Mouse (Mus musculus): Measurements from ENCODE around the gene Mlf1. TPM values are rescaled to one million over a fixed set of nuclear protein-coding genes. Genes with fewer than 3 reads are reported as not detected.

Mlf1 gene
- polyA plus RNA-seq, 1 experiment = 1.9 TPM

DNA sequence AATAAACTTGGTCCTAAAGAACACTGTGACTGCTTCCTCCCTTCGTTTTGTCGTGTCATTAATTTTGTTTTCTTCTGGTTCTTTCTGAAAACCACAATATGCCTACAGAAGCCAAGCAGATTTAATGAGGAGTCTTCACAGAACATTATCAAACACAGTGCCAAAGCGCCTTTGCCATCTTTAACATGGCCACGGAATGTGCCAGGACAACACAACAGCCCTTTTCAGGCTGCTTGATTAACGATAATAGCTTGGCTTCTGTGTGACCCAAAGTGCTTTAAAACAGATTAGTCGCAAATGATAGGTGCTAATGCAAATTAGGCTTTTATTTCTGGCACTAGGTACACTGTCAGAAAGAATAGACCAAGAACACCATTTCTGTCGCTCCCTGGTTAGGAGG is 15.5 kb upstream of the Mlf1 start:
- Histone ChIP-seq H3K27ac (ENCODE audit: insufficient read depth, low read length) (no peak overlapping the region), H3K4me1 (ENCODE audit: control insufficient read depth, insufficient read depth, low read length) (no peaks in the 10 kb centered on the region), H3K4me3 (ENCODE audit: insufficient read depth, low read length) (no peak overlapping the region)
- TF ChIP-seq CTCF (IDR thresholded peaks at IDR 0.05; ENCODE audit: extremely low read depth, insufficient read depth, low read length) = no peak
- no peak for TF ChIP-seq POLR2A (IDR thresholded peaks at IDR 0.05; ENCODE audit: extremely low read depth, insufficient read depth, low read length)

DNA sequence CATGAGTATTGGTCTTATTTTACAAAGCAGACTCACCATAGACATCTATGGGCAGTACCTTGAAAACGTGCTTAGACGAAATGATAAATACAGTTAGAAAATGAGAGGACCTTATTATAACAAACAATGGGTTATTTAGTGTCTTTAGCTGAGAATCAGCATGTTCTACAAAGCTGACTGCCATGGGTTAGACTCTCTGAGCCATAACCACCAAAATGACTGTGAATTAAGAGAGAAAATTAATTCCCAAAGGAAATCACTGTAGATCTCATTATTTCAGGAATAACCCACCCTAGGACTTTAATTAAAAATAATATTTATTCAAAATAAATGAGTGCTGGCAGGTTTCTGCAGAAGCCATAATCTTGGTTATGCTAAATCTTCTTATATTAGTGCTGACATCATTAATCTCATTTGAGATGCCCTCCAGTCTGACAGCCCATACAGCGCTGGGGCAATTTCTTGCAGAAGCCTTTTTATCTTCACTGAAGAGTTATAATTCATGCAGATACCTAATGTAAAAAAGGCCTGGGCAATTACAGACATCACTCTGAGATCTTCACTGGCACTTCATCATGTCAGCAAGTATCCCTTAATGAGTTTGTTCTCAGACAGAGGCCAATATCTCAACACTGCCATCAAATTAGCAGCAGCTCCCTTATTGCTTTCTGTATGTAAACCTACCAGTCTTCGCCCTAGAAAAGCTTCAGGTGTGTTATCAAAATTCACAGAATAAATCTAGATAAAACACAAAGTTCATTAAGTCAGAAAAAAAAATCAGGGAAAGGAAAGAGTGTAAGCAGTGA is 7.6 kb upstream of the Mlf1 start:
- no peaks in the 10 kb centered on the region for H3K4me1 ChIP-seq (ENCODE audit: control insufficient read depth, insufficient read depth, low read length)
- H3K4me3 ChIP-seq (ENCODE audit: insufficient read depth, low read length) = no peak overlapping the region
- TF ChIP-seq POLR2A (IDR thresholded peaks at IDR 0.05; ENCODE audit: extremely low read depth, insufficient read depth, low read length) (no peak), CTCF (IDR thresholded peaks at IDR 0.05; ENCODE audit: extremely low read depth, insufficient read depth, low read length) (no peak)
- H3K27ac ChIP-seq (ENCODE audit: insufficient read depth, low read length) = no peak overlapping the region

DNA sequence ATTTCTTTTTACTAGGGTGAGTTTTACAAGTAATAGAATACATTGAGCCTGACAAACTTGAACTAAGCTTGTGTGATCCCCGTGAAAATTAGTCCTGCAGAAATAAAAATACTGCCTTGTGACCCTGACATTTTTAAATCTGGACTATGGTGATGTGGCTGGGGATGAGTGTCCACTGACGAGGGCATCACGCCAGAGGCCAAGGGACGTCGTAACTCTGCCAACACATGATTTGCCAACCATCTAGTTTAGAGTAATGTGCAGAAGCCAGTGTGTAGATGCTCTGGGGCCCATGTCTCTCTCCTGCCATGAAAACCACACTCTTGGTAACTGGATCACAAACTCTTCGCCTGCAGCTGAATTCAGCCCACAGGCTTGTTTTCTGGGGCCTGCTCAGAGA is 6.4 kb upstream of the Mlf1 start:
- no peak for TF ChIP-seq CTCF (IDR thresholded peaks at IDR 0.05; ENCODE audit: extremely low read depth, insufficient read depth, low read length)
- TF ChIP-seq POLR2A (IDR thresholded peaks at IDR 0.05; ENCODE audit: extremely low read depth, insufficient read depth, low read length) = no peak

DNA sequence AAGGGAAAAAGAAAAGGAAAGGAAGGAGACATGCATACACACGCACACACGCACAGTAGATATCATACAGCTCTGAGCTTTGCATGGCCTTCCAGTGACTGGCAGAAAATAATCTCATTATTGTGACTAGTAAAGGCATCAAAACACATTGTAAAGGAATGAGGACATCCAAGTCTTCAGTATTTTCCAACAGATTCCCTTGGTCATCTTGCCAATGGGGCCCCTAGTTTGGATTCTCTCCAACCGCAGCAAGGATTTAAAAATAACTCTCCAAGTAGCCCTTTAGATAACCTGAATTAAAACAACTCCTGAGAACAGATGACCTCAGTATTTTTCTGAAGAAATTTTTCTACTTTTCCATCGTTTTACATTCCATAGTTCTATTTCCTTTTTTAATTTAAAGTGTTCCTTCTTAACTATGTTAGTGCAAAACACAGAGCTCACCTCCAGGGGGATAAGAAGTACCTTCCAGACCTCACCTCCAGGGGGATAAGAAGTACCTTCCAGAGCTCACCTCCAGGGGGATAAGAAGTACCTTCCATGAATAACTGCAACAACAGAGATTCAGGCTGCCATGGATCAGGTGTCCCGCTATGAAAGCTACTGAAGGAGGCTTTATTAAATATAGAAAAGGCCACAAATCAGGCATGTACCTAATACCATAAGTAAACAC is 4.4 kb upstream of the Mlf1 start:
- no peak for TF ChIP-seq POLR2A (IDR thresholded peaks at IDR 0.05; ENCODE audit: extremely low read depth, insufficient read depth, low read length)
- no peak for TF ChIP-seq CTCF (IDR thresholded peaks at IDR 0.05; ENCODE audit: extremely low read depth, insufficient read depth, low read length)
- H3K27ac ChIP-seq (ENCODE audit: insufficient read depth, low read length) = no peak overlapping the region
- no peak overlapping the region for H3K4me3 ChIP-seq (ENCODE audit: insufficient read depth, low read length)
- H3K4me1 ChIP-seq (ENCODE audit: control insufficient read depth, insufficient read depth, low read length) = no peaks in the 10 kb centered on the region

More for the DNA sequence above, 6.4 kb upstream of the Mlf1 start:
- Histone ChIP-seq H3K4me3 (ENCODE audit: insufficient read depth, low read length) (no peak overlapping the region), H3K4me1 (ENCODE audit: control insufficient read depth, insufficient read depth, low read length) (no peaks in the 10 kb centered on the region), H3K27ac (ENCODE audit: insufficient read depth, low read length) (no peak overlapping the region)

DNA sequence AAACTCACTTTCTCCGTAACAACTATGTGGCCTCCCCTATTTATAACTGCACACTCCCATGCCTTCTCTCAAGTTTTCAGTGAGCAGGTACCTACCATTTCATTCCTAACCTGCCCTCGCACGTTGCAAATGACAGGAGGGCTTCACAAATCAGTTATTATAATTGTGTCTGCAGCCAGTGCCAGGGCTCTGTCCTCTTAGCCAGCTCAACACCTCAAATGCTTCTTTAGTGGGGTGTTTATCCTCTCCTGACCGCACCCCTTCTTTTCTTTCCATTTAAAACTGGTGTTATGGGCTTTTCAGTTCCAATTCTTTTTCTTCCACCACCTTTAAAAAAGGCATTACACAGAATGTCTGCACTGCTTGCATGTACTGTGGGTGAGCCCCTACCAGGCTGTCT is 1.7 kb upstream of the Mlf1 start:
- H3K27ac ChIP-seq (ENCODE audit: insufficient read depth, low read length) = no peak overlapping the region
- no peak for TF ChIP-seq CTCF (IDR thresholded peaks at IDR 0.05; ENCODE audit: extremely low read depth, insufficient read depth, low read length)
- TF ChIP-seq POLR2A (IDR thresholded peaks at IDR 0.05; ENCODE audit: extremely low read depth, insufficient read depth, low read length) = no peak
- no peak overlapping the region for H3K4me3 ChIP-seq (ENCODE audit: insufficient read depth, low read length)
- H3K4me1 ChIP-seq (ENCODE audit: control insufficient read depth, insufficient read depth, low read length) = no peaks in the 10 kb centered on the region

DNA sequence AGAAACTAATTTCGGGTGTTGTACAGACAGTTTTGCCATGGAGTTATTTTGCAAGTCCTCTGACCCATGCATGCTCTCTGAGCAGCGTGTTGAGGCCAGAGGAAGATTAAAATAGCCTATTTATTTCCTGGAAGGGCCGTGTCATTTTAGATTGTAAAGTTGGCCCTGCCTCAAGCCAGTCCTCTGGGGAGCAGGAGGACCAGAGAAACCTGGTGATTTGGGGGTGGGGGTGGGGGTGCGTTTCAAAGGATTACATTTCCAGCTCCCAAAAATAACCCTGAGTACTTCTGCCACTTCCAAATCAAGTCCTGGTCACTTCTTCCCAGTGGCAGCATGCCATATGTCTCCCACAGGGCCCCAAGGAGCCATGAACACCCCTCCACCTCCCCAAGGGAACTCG is 1.1 kb upstream of the Mlf1 start:
- Histone ChIP-seq H3K4me3 (ENCODE audit: insufficient read depth, low read length) (no peak overlapping the region), H3K27ac (ENCODE audit: insufficient read depth, low read length) (no peak overlapping the region), H3K4me1 (ENCODE audit: control insufficient read depth, insufficient read depth, low read length) (no peaks in the 10 kb centered on the region)
- no peak for TF ChIP-seq CTCF (IDR thresholded peaks at IDR 0.05; ENCODE audit: extremely low read depth, insufficient read depth, low read length)
- TF ChIP-seq POLR2A (IDR thresholded peaks at IDR 0.05; ENCODE audit: extremely low read depth, insufficient read depth, low read length) = no peak

DNA sequence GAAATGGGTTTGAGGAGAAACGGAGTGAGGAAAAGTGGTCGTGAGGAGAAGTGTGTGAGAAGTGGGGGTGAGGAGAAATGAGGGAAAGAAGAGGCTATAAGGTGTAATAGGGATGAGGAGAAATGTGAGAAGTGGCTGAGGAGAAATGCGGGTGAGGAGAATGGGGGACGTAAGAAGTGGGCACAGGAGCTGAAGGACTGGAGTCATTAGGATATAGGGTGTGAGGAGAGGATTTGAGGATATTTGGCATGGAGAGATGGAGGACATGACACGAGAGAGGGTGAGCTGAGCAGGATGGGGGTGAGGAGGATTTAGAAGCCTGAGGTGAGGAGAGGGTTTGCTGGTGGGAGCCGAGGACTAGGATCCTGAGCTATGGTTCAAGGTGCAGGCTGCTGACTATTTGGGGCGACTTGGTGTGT is 472 bp downstream of the Mlf1 start:
- Histone ChIP-seq H3K4me3 (ENCODE audit: insufficient read depth, low read length) (peak overlapping the region; percentile 30), H3K4me1 (ENCODE audit: control insufficient read depth, insufficient read depth, low read length) (no peaks in the 10 kb centered on the region), H3K27ac (ENCODE audit: insufficient read depth, low read length) (no peak overlapping the region)
- TF ChIP-seq CTCF (IDR thresholded peaks at IDR 0.05; ENCODE audit: extremely low read depth, insufficient read depth, low read length) (no peak), POLR2A (IDR thresholded peaks at IDR 0.05; ENCODE audit: extremely low read depth, insufficient read depth, low read length) (no peak)

DNA sequence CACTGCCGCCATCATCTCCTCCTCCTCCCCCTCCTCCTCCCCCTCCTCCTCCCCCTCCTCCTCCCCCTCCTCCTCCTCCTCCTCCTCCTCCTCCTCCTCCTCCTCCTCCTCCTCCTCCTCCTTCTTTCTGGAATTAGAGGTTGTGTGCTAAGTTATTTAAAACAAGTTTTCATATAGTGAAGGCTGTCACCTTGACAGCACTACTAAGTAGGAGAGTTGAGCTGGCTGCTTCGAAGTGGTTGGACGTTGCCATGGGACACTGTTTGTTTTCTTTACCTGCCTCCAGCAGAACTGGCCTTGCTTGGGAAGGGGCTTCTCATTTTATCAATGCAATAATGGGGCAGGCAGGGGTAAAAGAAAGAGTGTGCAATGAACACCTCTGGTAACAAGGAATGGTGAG is 1.2 kb downstream of the Mlf1 start, which contains the start of gene Gm17402:
Gene Gm17402 (minus strand): TSS at position 101 of the 400 bp plus-strand sequence.
- Histone ChIP-seq H3K4me1 (ENCODE audit: control insufficient read depth, insufficient read depth, low read length) (no peaks in the 10 kb centered on the region), H3K4me3 (ENCODE audit: insufficient read depth, low read length) (peak within 1 kb of the TSS; percentile 30), H3K27ac (ENCODE audit: insufficient read depth, low read length) (no peak within 1 kb of the TSS)
- TF ChIP-seq CTCF (IDR thresholded peaks at IDR 0.05; ENCODE audit: extremely low read depth, insufficient read depth, low read length) (no peak), POLR2A (IDR thresholded peaks at IDR 0.05; ENCODE audit: extremely low read depth, insufficient read depth, low read length) (no peak)

DNA sequence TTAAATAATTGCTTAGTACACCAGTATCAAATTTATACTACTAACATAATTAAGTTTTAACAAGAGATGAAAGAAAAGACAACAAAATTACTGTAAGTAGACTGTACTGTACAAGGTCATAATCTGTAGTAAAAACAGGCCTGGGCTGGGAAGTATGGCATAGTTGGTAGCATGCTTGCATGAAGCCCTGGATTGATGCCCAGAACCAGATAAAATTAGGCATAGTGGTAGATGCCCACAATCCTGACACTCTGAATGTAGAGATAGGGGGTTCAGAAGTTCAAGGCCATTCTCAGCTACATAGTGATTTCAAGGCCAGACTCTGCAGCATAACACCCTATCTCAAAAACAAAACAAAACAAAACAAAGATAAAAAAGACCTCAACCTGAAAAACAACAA is 4.3 kb downstream of the Mlf1 start:
- H3K27ac ChIP-seq (ENCODE audit: insufficient read depth, low read length) = no peak overlapping the region
- H3K4me3 ChIP-seq (ENCODE audit: insufficient read depth, low read length) = no peak overlapping the region
- no peaks in the 10 kb centered on the region for H3K4me1 ChIP-seq (ENCODE audit: control insufficient read depth, insufficient read depth, low read length)
- TF ChIP-seq POLR2A (IDR thresholded peaks at IDR 0.05; ENCODE audit: extremely low read depth, insufficient read depth, low read length) (no peak), CTCF (IDR thresholded peaks at IDR 0.05; ENCODE audit: extremely low read depth, insufficient read depth, low read length) (no peak)

All from cortical plate, adult 2 months (tissue).